Mouse (Mus musculus): ENCODE results near the gene Uxs1. TPM values are rescaled to one million over a fixed set of nuclear protein-coding genes. Genes with fewer than 3 reads are reported as not detected.
A peak's percentile ranks its signal among the peaks of the same experiment; 100 is the strongest.

The Uxs1 gene
- total RNA-seq, 1 experiment from 2014 or later = 43.6 TPM

- ATAC-seq (replicated peaks in 1 of 2; ENCODE audit: insufficient read depth in 1 of 2, low FRiP score in 2 of 2, low TSS enrichment in 1 of 2, low read depth in 1 of 2, poor library complexity in 2 of 2, severe bottlenecking in 2 of 2) = no peak
Observed at GRCm38 (mm10) chr1:43818356-43818755, 9.2 kb downstream of the Uxs1 start.

GRCm38 (mm10) chr1:43811764-43812163 is 15.8 kb downstream of the Uxs1 start:
- peak in 1 of 2 experiments; percentile 37; a peak in 1 of 4 replicates for ATAC-seq (replicated peaks in 1 of 2; ENCODE audit: insufficient read depth in 1 of 2, low FRiP score in 2 of 2, low TSS enrichment in 1 of 2, low read depth in 1 of 2, poor library complexity in 2 of 2, severe bottlenecking in 2 of 2)

- peak; percentile 42 to 77; a peak in 2 of 4 replicates for ATAC-seq (replicated peaks in 1 of 2; ENCODE audit: insufficient read depth in 1 of 2, low FRiP score in 2 of 2, low TSS enrichment in 1 of 2, low read depth in 1 of 2, poor library complexity in 2 of 2, severe bottlenecking in 2 of 2)
Observed at GRCm38 (mm10) chr1:43811055-43811454, 16.5 kb downstream of the Uxs1 start.

- ATAC-seq (replicated peaks in 1 of 2; ENCODE audit: insufficient read depth in 1 of 2, low FRiP score in 2 of 2, low TSS enrichment in 1 of 2, low read depth in 1 of 2, poor library complexity in 2 of 2, severe bottlenecking in 2 of 2) = no peak
Observed at GRCm38 (mm10) chr1:43809351-43809750, 18.2 kb downstream of the Uxs1 start.

- ATAC-seq (replicated peaks in 1 of 2; ENCODE audit: insufficient read depth in 1 of 2, low FRiP score in 2 of 2, low TSS enrichment in 1 of 2, low read depth in 1 of 2, poor library complexity in 2 of 2, severe bottlenecking in 2 of 2) = no peak
Observed at GRCm38 (mm10) chr1:43803906-43804474, 23.6 kb downstream of the Uxs1 start.

GRCm38 (mm10) chr1:43798048-43798447 is 29.6 kb downstream of the Uxs1 start:
- ATAC-seq (replicated peaks in 1 of 2; ENCODE audit: insufficient read depth in 1 of 2, low FRiP score in 2 of 2, low TSS enrichment in 1 of 2, low read depth in 1 of 2, poor library complexity in 2 of 2, severe bottlenecking in 2 of 2) = no peak

- ATAC-seq (replicated peaks in 1 of 2; ENCODE audit: insufficient read depth in 1 of 2, low FRiP score in 2 of 2, low TSS enrichment in 1 of 2, low read depth in 1 of 2, poor library complexity in 2 of 2, severe bottlenecking in 2 of 2) = no peak
Observed at GRCm38 (mm10) chr1:43789765-43790164, 37.8 kb downstream of the Uxs1 start.

GRCm38 (mm10) chr1:43786711-43787110 is 40.9 kb downstream of the Uxs1 start:
- no peak for ATAC-seq (replicated peaks in 1 of 2; ENCODE audit: insufficient read depth in 1 of 2, low FRiP score in 2 of 2, low TSS enrichment in 1 of 2, low read depth in 1 of 2, poor library complexity in 2 of 2, severe bottlenecking in 2 of 2)

- no peak for ATAC-seq (replicated peaks in 1 of 2; ENCODE audit: insufficient read depth in 1 of 2, low FRiP score in 2 of 2, low TSS enrichment in 1 of 2, low read depth in 1 of 2, poor library complexity in 2 of 2, severe bottlenecking in 2 of 2)
Observed at GRCm38 (mm10) chr1:43785316-43785715, 42.3 kb downstream of the Uxs1 start.

GRCm38 (mm10) chr1:43783186-43783585 is 44.4 kb downstream of the Uxs1 start:
- no peak for ATAC-seq (replicated peaks in 1 of 2; ENCODE audit: insufficient read depth in 1 of 2, low FRiP score in 2 of 2, low TSS enrichment in 1 of 2, low read depth in 1 of 2, poor library complexity in 2 of 2, severe bottlenecking in 2 of 2)

GRCm38 (mm10) chr1:43782680-43783079 is 44.9 kb downstream of the Uxs1 start:
- ATAC-seq (replicated peaks in 1 of 2; ENCODE audit: insufficient read depth in 1 of 2, low FRiP score in 2 of 2, low TSS enrichment in 1 of 2, low read depth in 1 of 2, poor library complexity in 2 of 2, severe bottlenecking in 2 of 2) = no peak

- no peak for ATAC-seq (replicated peaks in 1 of 2; ENCODE audit: insufficient read depth in 1 of 2, low FRiP score in 2 of 2, low TSS enrichment in 1 of 2, low read depth in 1 of 2, poor library complexity in 2 of 2, severe bottlenecking in 2 of 2)
Observed at GRCm38 (mm10) chr1:43781672-43782071, 45.9 kb downstream of the Uxs1 start.

- ATAC-seq (replicated peaks in 1 of 2; ENCODE audit: insufficient read depth in 1 of 2, low FRiP score in 2 of 2, low TSS enrichment in 1 of 2, low read depth in 1 of 2, poor library complexity in 2 of 2, severe bottlenecking in 2 of 2) = no peak
Observed at GRCm38 (mm10) chr1:43781195-43781594, 46.4 kb downstream of the Uxs1 start.

GRCm38 (mm10) chr1:43776106-43776505 is 51.5 kb downstream of the Uxs1 start:
- ATAC-seq (replicated peaks in 1 of 2; ENCODE audit: insufficient read depth in 1 of 2, low FRiP score in 2 of 2, low TSS enrichment in 1 of 2, low read depth in 1 of 2, poor library complexity in 2 of 2, severe bottlenecking in 2 of 2) = no peak

- no peak for ATAC-seq (replicated peaks in 1 of 2; ENCODE audit: insufficient read depth in 1 of 2, low FRiP score in 2 of 2, low TSS enrichment in 1 of 2, low read depth in 1 of 2, poor library complexity in 2 of 2, severe bottlenecking in 2 of 2)
Observed at GRCm38 (mm10) chr1:43774126-43774525, 53.5 kb downstream of the Uxs1 start.

GRCm38 (mm10) chr1:43772694-43773093 is 54.9 kb downstream of the Uxs1 start:
- no peak for ATAC-seq (replicated peaks in 1 of 2; ENCODE audit: insufficient read depth in 1 of 2, low FRiP score in 2 of 2, low TSS enrichment in 1 of 2, low read depth in 1 of 2, poor library complexity in 2 of 2, severe bottlenecking in 2 of 2)

GRCm38 (mm10) chr1:43770032-43770431 is 57.6 kb downstream of the Uxs1 start:
- no peak for ATAC-seq (replicated peaks in 1 of 2; ENCODE audit: insufficient read depth in 1 of 2, low FRiP score in 2 of 2, low TSS enrichment in 1 of 2, low read depth in 1 of 2, poor library complexity in 2 of 2, severe bottlenecking in 2 of 2)

GRCm38 (mm10) chr1:43769348-43769747 is 58.3 kb downstream of the Uxs1 start:
- ATAC-seq (replicated peaks in 1 of 2; ENCODE audit: insufficient read depth in 1 of 2, low FRiP score in 2 of 2, low TSS enrichment in 1 of 2, low read depth in 1 of 2, poor library complexity in 2 of 2, severe bottlenecking in 2 of 2) = no peak

GRCm38 (mm10) chr1:43768385-43768990 is 59.1 kb downstream of the Uxs1 start:
- ATAC-seq (replicated peaks in 1 of 2; ENCODE audit: insufficient read depth in 1 of 2, low FRiP score in 2 of 2, low TSS enrichment in 1 of 2, low read depth in 1 of 2, poor library complexity in 2 of 2, severe bottlenecking in 2 of 2) = peak; percentile 82 to 92
